Mouse (Mus musculus) limb, embryonic 11.5 days (tissue): ENCODE data around the gene Galm. TPM values are rescaled to one million over a fixed set of nuclear protein-coding genes. Genes with fewer than 3 reads are reported as not detected.

Experiments
- ATAC-seq: fragments of 200-750 bp; cut with Nextera tagmentation; 2 replicates; pipeline ENCODE4 v1.8.0; 2017; ENCODE audit warnings: low read depth; ENCODE audit not compliant: insufficient number of reproducible peaks, low FRiP score, low TSS enrichment
- DNase-seq: peaks from one replicate; pipeline ENCODE4 v3.0.0-alpha.2; 2015; ENCODE audit warnings: low spot score
- H3K27ac ChIP-seq: fragments of 300-500 bp; sonication (generic); replicated peaks from 2 replicates; pipeline ENCODE4 v1.5.1; 2014; ENCODE audit warnings: low read depth, mild to moderate bottlenecking, low read length
- H3K27me3 ChIP-seq: fragments of 300-500 bp; sonication (generic); 2 replicates; pipeline ENCODE4 v1.6.1; 2014; ENCODE audit warnings: mild to moderate bottlenecking, low read length, mixed read lengths; ENCODE audit not compliant: control insufficient read depth, insufficient read depth
- H3K36me3 ChIP-seq: fragments of 300-500 bp; sonication (generic); 2 replicates; pipeline ENCODE4 v1.6.1; 2014; ENCODE audit warnings: mild to moderate bottlenecking, low read length, moderate library complexity, mixed read lengths; ENCODE audit not compliant: control insufficient read depth, insufficient read depth
- H3K4me1 ChIP-seq: fragments of 300-500 bp; sonication (generic); 2 replicates; pipeline ENCODE4 v1.6.1; 2014; ENCODE audit warnings: low read length, mixed read lengths; ENCODE audit not compliant: control insufficient read depth, insufficient read depth
- H3K4me2 ChIP-seq: fragments of 300-500 bp; sonication (generic); 2 replicates; pipeline ENCODE4 v1.6.1; 2014; ENCODE audit warnings: low read depth, mild to moderate bottlenecking, moderate library complexity; ENCODE audit not compliant: severe bottlenecking
- H3K4me3 ChIP-seq: fragments of 300-500 bp; sonication (generic); 2 replicates; pipeline ENCODE4 v1.5.1; 2014; ENCODE audit warnings: low read depth, low read length
- H3K9ac ChIP-seq: fragments of 300-500 bp; sonication (generic); 2 replicates; pipeline ENCODE4 v1.6.1; 2014; ENCODE audit warnings: mild to moderate bottlenecking, low read length
- H3K9me3 ChIP-seq: fragments of 300-500 bp; sonication (generic); 2 replicates; pipeline ENCODE4 v1.6.1; 2016; ENCODE audit warnings: low read length; ENCODE audit not compliant: control insufficient read depth
- WGBS: fragments of 180-500 bp; shearing (Covaris S2); extraction: QIAGEN DNeasy Blood & Tissue Kit; methylation state at CpG from one replicate; pipeline ENCODE4 v1.1.7; 2014; 5-methylcytosine and 5-hydroxymethylcytosine counted together
- polyA plus RNA-seq: library from polyadenylated mRNA; unstranded; fragments of >200 nt; fragmentation: Nextera tagmentation; extraction: Ambion mirVana; gene quantifications from 2 replicates; pipeline ENCODE4 v1.2.1, GENCODE M21; 2014

Gene Galm
- polyA plus RNA-seq, 1 experiment from 2014 or later = 14.7 TPM

DNA sequence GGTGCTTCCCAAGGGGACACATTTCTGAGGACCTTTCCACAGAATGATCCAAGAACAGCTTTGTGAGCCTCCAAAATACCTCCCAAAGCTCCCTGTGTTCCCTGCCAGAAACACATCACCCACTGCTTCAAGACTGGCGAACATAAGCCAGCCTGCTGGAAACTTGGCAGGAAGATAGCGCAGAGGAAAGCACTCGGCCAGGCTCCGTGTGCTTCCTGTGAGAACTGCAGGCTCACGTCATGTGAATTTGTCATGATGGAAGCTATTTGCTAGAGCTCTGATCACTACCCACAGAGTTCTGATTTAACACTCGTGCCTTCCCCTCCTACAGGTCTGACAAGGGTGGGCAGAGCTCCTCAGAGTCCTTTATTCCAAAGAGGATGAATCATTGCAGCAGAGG lies 38.5 kb downstream of the Galm start:
- Histone ChIP-seq H3K9me3 (no peaks in the 10 kb centered on the region), H3K4me1 (peaks cover 15% of the 10 kb centered on the region), H3K27ac (no peak overlapping the region), H3K4me3 (no peak overlapping the region), H3K27me3 (no peaks in the 10 kb centered on the region), H3K36me3 (no peaks in the 10 kb centered on the region), H3K4me2 (no peak overlapping the region), H3K9ac (no peak overlapping the region)
- no peak for DNase-seq
- ATAC-seq = no peak
- 86% methylated on average over 6 of the region's 6 CpGs for WGBS

DNA sequence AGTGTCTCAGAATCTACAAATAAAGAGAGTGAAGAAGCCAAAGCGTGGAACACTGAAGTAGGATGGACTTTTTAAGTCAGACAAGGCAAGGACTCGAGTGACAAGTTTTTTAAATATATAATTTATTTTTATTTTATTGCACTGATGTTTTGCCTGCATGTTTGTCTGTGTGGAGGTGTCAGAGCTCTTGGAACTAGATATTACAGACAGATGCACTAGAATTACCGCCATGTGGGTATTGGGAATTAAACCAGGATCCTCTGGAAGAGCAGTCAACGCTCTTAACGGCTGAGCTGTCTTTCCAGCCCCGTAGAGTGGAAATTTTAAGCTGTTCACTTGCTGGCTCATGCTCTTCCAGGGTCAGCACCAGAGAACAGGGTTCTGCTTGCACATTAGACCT lies 39.1 kb downstream of the Galm start:
- no peak for DNase-seq
- no peak overlapping the region for H3K4me3 ChIP-seq
- no peak for ATAC-seq
- H3K4me2 ChIP-seq = no peak overlapping the region
- WGBS = 88% methylated on average over 6 of the region's 6 CpGs
- no peak overlapping the region for H3K9ac ChIP-seq
- H3K4me1 ChIP-seq = peaks cover 15% of the 10 kb centered on the region
- no peaks in the 10 kb centered on the region for H3K9me3 ChIP-seq
- H3K27ac ChIP-seq = no peak overlapping the region
- H3K36me3 ChIP-seq = no peaks in the 10 kb centered on the region
- H3K27me3 ChIP-seq = no peaks in the 10 kb centered on the region

GRCm38 (mm10) chr17:80167436-80167835 lies 40.2 kb downstream of the Galm start:
- Histone ChIP-seq H3K9ac (no peak overlapping the region), H3K27ac (no peak overlapping the region), H3K4me3 (no peak overlapping the region), H3K27me3 (no peaks in the 10 kb centered on the region), H3K4me1 (peaks cover 15% of the 10 kb centered on the region), H3K36me3 (no peaks in the 10 kb centered on the region), H3K9me3 (no peaks in the 10 kb centered on the region), H3K4me2 (no peak overlapping the region)
- ATAC-seq (no peak), DNase-seq (no peak)
- WGBS = 80% methylated on average over 4 of the region's 4 CpGs

DNA sequence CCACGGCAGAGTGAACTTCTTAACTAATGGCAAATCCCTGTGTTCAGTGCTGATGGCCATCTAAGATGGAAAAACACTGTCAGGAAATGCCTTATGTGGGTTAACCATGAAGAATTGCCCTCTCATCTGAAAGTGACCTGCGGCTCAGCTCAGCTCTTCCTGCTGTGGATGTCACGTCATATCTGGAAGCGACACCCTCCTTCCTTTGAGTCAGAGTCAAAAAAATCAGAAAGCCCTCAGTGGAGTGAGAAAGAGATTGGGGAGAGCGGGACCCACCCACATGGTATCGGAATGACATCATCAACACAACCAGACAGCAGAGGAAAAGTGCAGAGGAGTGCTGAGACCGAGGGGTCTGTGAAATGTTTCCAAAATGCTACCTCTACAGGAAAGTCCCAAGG lies 40.6 kb downstream of the Galm start:
- Histone ChIP-seq H3K9ac (no peak overlapping the region), H3K4me2 (no peak overlapping the region), H3K27ac (no peak overlapping the region), H3K36me3 (no peaks in the 10 kb centered on the region), H3K4me1 (peaks cover 15% of the 10 kb centered on the region), H3K27me3 (no peaks in the 10 kb centered on the region), H3K9me3 (no peaks in the 10 kb centered on the region), H3K4me3 (no peak overlapping the region)
- WGBS = 66% methylated on average over 7 of the region's 7 CpGs
- DNase-seq = no peak
- ATAC-seq = no peak

GRCm38 (mm10) chr17:80168425-80169182 lies 41.3 kb downstream of the Galm start:
- no peak overlapping the region; the same call in 1 of the 2 replicates for H3K27ac ChIP-seq
- H3K9ac ChIP-seq = peak overlapping the region; percentile 2; the same call in 1 of the 2 replicates
- no peaks in the 10 kb centered on the region for H3K36me3 ChIP-seq
- H3K4me1 ChIP-seq = peaks cover 15% of the 10 kb centered on the region
- no peaks in the 10 kb centered on the region for H3K27me3 ChIP-seq
- ATAC-seq = peak; percentile 69
- H3K4me2 ChIP-seq = peak overlapping the region; percentile 34
- DNase-seq = peak; percentile 78
- no peaks in the 10 kb centered on the region for H3K9me3 ChIP-seq
- 0 out of 2 replicates have a peak overlapping the region, but pooled peaks have one; percentile 2 for H3K4me3 ChIP-seq
- 24% methylated on average over 16 of the region's 16 CpGs for WGBS

GRCm38 (mm10) chr17:80169792-80170191 lies 42.5 kb downstream of the Galm start:
- Histone ChIP-seq H3K27me3 (no peaks in the 10 kb centered on the region), H3K9me3 (no peaks in the 10 kb centered on the region), H3K27ac (no peak overlapping the region), H3K4me3 (no peak overlapping the region), H3K4me2 (no peak overlapping the region), H3K9ac (no peak overlapping the region), H3K36me3 (no peaks in the 10 kb centered on the region), H3K4me1 (peaks cover 15% of the 10 kb centered on the region)
- WGBS = 91% methylated on average over 6 of the region's 6 CpGs
- ATAC-seq = no peak
- no peak for DNase-seq

GRCm38 (mm10) chr17:80170951-80171350 lies 43.7 kb downstream of the Galm start:
- H3K27ac ChIP-seq = no peak overlapping the region
- ATAC-seq = no peak
- H3K36me3 ChIP-seq = no peaks in the 10 kb centered on the region
- H3K4me3 ChIP-seq = no peak overlapping the region
- H3K9ac ChIP-seq = no peak overlapping the region
- DNase-seq = no peak
- WGBS = 88% methylated on average over 7 of the region's 7 CpGs
- H3K9me3 ChIP-seq = no peaks in the 10 kb centered on the region
- H3K27me3 ChIP-seq = no peaks in the 10 kb centered on the region
- peaks cover 15% of the 10 kb centered on the region for H3K4me1 ChIP-seq
- H3K4me2 ChIP-seq = no peak overlapping the region

DNA sequence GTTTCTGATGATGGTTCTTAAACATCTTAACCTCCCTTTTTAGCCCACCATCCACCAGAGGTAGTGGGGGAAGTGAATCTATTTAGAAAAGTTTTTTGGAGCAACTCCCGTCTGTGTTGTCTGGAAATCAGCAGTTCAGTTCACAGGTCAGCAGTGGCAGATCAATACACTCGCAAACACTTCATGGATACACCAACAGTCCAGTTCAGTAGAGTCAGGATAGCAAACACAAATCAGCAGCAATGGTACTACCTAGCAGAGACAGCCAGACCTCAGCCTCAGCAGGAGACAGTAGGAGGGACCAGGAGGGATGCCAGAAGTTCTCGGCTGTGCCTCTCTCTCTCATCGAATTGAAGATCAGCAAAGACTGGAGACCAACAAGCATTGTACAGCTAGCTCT lies 44.7 kb downstream of the Galm start:
- peaks cover 15% of the 10 kb centered on the region for H3K4me1 ChIP-seq
- H3K36me3 ChIP-seq = no peaks in the 10 kb centered on the region
- ATAC-seq = no peak
- 90% methylated on average over 4 of the region's 4 CpGs for WGBS
- H3K27me3 ChIP-seq = no peaks in the 10 kb centered on the region
- no peak overlapping the region for H3K4me3 ChIP-seq
- H3K4me2 ChIP-seq = no peak overlapping the region
- no peak overlapping the region for H3K27ac ChIP-seq
- H3K9me3 ChIP-seq = no peaks in the 10 kb centered on the region
- DNase-seq = no peak
- H3K9ac ChIP-seq = no peak overlapping the region

DNA sequence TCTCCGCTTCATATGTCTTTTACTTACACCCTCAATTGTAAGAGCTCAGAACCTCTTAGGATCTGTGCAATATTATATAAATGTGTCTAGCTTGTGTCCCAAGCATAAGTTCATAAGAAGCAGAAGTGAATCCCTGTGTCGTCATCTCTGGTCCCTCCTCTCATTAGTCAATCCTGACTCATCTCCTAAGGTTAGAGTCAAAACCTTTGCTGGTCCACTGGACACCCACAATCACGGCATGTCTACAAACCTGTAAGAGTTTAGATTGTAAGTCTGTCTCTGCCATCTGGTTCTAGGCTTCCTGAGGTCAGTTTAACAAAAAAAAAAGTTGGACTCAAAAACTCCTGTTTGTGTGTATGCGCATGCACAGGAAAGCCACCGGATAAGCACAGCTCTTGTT lies 45.5 kb downstream of the Galm start:
- Histone ChIP-seq H3K9me3 (no peaks in the 10 kb centered on the region), H3K27ac (no peak overlapping the region), H3K4me1 (peaks cover 14% of the 10 kb centered on the region), H3K36me3 (no peaks in the 10 kb centered on the region), H3K27me3 (no peaks in the 10 kb centered on the region), H3K9ac (no peak overlapping the region), H3K4me3 (no peak overlapping the region), H3K4me2 (no peak overlapping the region)
- ATAC-seq (no peak), DNase-seq (no peak)
- 92% methylated on average over 5 of the region's 5 CpGs for WGBS
